Mouse (Mus musculus) myocyte (in vitro differentiated cells): Measurements from ENCODE around the gene Samm50.

ENCODE experiments used
- MYOD1 ChIP-seq, 3 experiments: IDR thresholded peaks; one replicate each; pipeline ENCODE4 v1.6.1; 2011; ENCODE audit warnings: control low read depth in 2 of 3, low read depth in 2 of 3, mild to moderate bottlenecking in 2 of 3, moderate library complexity in 1 of 3; ENCODE audit not compliant: insufficient read length in 2 of 3, control insufficient read depth in 1 of 3
- MYOG ChIP-seq, 3 experiments: IDR thresholded peaks; one replicate each; pipeline ENCODE4 v1.6.1; 2011; ENCODE audit warnings: control low read depth in 2 of 3, low read depth in 2 of 3, mild to moderate bottlenecking in 2 of 3; ENCODE audit not compliant: insufficient read length in 2 of 3, control insufficient read depth in 1 of 3, insufficient read depth in 1 of 3
- POLR2A ChIP-seq: IDR thresholded peaks from one replicate; pipeline ENCODE4 v1.6.1; 2011; ENCODE audit warnings: low read depth, mild to moderate bottlenecking, control low read depth, moderate library complexity; ENCODE audit not compliant: insufficient read length
- TCF3 ChIP-seq: IDR thresholded peaks from one replicate; pipeline ENCODE4 v1.6.1; 2011; ENCODE audit warnings: low read depth, control low read depth; ENCODE audit not compliant: insufficient read length

GRCm38 (mm10) chr15:84191724-84192057, 350 bp upstream of the Samm50 start:
- TF ChIP-seq POLR2A (no peak), MYOD1 (IDR thresholded peaks at IDR 0.05; ENCODE audit: control insufficient read depth in 1 of 3, insufficient read length in 2 of 3, low read depth in 2 of 3) (no peak), MYOG (IDR thresholded peaks at IDR 0.05; ENCODE audit: control insufficient read depth in 1 of 3, insufficient read depth in 1 of 3, insufficient read length in 2 of 3, low read depth in 2 of 3) (no peak), TCF3 (no peak)
